Mouse (Mus musculus): Measurements from ENCODE around the gene Il33.

GRCm38 (mm10) chr19:29984208-29985005 is 59.5 kb downstream of the Il33 start:
- TF ChIP-seq CTCF (IDR thresholded peaks at IDR 0.05; ENCODE audit: control insufficient read depth, insufficient read depth, low read length) (no peak), POLR2A (IDR thresholded peaks at IDR 0.05; ENCODE audit: borderline replicate concordance, control insufficient read depth, low read depth, low read length) (no peak)
